Mouse (Mus musculus) C2C12 (cell line): ENCODE data around the gene Hectd4.

Experiments
- CTCF ChIP-seq: IDR thresholded peaks from one replicate; pipeline ENCODE4 v1.5.1; 2011; ENCODE audit not compliant: control insufficient read depth, insufficient read depth, insufficient read length
- USF1 ChIP-seq: IDR thresholded peaks from one replicate; pipeline ENCODE4 v1.6.1; 2011; ENCODE audit warnings: low read depth, mild to moderate bottlenecking, control low read depth, moderate library complexity

- TF ChIP-seq CTCF: no peak
- TF ChIP-seq USF1: no peak
Observed at GRCm38 (mm10) chr5:121190210-121190835, 29.7 kb upstream of the Hectd4 start.
